Mouse (Mus musculus) embryonic fibroblast, embryonic 13.5 days (primary cell): Measurements from ENCODE around the gene Wnt3a.

Experiments used
- CTCF ChIP-seq: IDR thresholded peaks from 2 replicates; pipeline ENCODE4 v1.5.1; 2011; ENCODE audit warnings: mild to moderate bottlenecking, control low read depth, low read length, moderate library complexity, borderline replicate concordance; ENCODE audit not compliant: insufficient read depth
- POLR2A ChIP-seq: IDR thresholded peaks from 2 replicates; pipeline ENCODE4 v1.6.1; 2011; ENCODE audit warnings: low read depth, mild to moderate bottlenecking, control low read depth, low read length, moderate library complexity

DNA sequence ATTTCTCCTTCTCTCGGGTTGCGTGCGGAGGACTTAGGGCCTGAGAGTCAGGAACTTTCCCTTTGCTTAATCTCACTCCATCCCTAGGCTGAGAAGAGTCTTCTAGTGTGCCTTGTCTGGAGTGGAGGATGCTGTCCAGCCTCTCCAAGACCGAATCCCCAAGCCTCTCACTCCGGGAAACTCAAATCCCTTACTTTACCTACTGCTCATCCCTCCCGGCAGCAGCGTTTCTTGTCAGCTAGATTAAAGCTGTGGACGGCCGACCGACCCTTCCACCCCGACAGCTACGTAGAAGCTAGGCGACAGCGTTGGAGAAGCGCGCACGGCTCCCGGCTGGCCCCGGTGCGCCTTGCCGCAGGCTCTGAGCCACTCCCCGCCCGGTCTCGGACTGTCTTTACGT is 846 bp downstream of the Wnt3a start:
- TF ChIP-seq POLR2A, result no peak
- TF ChIP-seq CTCF, result no peak
